Mouse (Mus musculus) cortical plate, adult 2 months (tissue): ENCODE measurements around the gene Tspan4.

ENCODE experiments used
- CTCF ChIP-seq: fragments of 200-500 bp; IDR thresholded peaks from 2 replicates; pipeline ENCODE4 v1.5.1; 2011; ENCODE audit warnings: mild to moderate bottlenecking, control low read depth, low read length; ENCODE audit not compliant: insufficient read depth; ENCODE audit errors: extremely low read depth
- POLR2A ChIP-seq: fragments of 200-500 bp; IDR thresholded peaks from 2 replicates; pipeline ENCODE4 v1.6.1; 2011; ENCODE audit warnings: mild to moderate bottlenecking, low read length, control low read depth; ENCODE audit not compliant: insufficient read depth; ENCODE audit errors: extremely low read depth

- TF ChIP-seq POLR2A (no peak), CTCF (no peak)
Measured at GRCm38 (mm10) chr7:141430585-141431240, 44.3 kb upstream of the Tspan4 start.
